Mouse (Mus musculus): ENCODE measurements around the gene Kdm6b. TPM values are rescaled to one million over a fixed set of nuclear protein-coding genes. Genes with fewer than 3 reads are reported as not detected.
"Not testable (repeated sequence)": the region's sequence is repeated elsewhere in the genome, so short reads cannot be mapped to it uniquely, and the experiment has no call there.

Kdm6b gene
- polyA plus RNA-seq, 1 experiment from 2014 or later, result 51.6 TPM

DNA sequence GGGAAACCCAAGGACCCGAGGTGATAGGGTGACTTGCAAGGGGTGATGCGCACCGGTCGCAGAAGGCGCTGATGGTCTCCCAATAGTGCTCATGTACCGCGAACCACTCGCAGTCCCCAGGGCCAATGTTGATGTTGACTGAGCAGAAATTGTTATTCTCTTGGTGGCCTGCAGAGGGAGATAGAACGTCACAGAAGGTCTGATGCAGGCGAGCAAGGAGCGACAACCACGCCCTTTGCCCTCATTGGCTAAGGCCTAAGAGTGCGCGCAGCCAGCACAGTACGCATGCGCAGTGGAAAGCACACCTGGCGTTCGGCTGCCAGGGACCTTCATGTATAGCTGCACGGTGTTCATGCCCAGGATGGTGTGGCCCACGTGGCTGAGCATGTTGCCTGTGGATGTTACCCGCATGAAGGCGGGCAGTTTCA lies 12.3 kb downstream of the Kdm6b start:
- WGBS, result 19% methylated on average over 22 of the region's 22 CpGs
- Histone ChIP-seq H3K9ac (peak overlapping the region; percentile 27; the same call in 1 of the 2 replicates), H3K27me3 (peaks cover 26% of the 10 kb centered on the region), H3K4me1 (peaks cover 32% of the 10 kb centered on the region), H3K9me3 (replicated peaks) (no peaks in the 10 kb centered on the region), H3K4me3 (no peak overlapping the region), H3K27ac (no peak overlapping the region), H3K4me2 (replicated peaks) (no peak overlapping the region; the same call in 1 of the 2 replicates), H3K36me3 (peaks cover 70% of the 10 kb centered on the region)
- ATAC-seq (ENCODE audit: low FRiP score), result peak; percentile 49

DNA sequence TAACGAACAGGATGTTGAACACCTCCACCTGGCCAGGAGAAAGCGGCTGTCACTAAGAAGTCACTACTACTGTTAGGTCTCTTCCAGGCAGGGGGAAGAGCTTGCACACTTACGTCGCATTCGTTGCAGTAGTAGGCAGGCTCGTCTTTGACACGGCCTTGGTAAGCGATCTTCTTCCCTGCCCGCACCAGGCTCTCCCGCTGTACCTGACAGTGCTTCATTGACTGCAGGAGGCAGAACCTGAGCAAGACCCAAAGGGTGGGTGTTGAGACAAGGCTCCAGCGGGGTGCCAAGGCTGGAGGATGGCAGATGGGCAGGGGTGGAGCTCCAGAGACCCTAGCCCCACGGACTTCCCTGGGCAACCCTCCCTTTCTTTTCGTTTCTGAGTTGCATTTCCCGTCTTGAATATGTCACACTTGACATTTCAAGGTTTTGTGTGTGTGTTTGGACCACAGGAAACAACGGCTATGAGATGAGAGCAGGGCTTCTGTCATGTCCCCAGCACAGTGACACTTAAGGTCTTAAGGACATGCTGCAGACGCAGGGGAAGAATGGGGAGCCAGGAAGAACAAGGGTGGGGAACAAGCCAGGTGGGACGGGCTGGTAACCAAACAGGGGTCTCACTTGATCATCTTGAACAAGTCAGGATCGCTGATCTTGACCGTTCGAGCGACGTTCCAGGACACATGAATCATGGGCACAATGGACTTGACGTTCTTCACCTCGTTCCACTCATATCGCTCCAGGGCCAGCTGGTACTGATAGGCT lies 13.2 kb downstream of the Kdm6b start:
- peak overlapping the region; percentile 38; the same call in 1 of the 2 replicates for H3K9ac ChIP-seq
- 73% methylated on average over 25 of the region's 25 CpGs for WGBS
- no peak for ATAC-seq (ENCODE audit: low FRiP score)
- H3K9me3 ChIP-seq (replicated peaks), result no peaks in the 10 kb centered on the region
- H3K4me2 ChIP-seq (replicated peaks), result 0 out of 2 replicates have a peak overlapping the region, but pooled peaks have one; percentile 15
- no peak overlapping the region for H3K27ac ChIP-seq
- peaks cover 33% of the 10 kb centered on the region for H3K4me1 ChIP-seq
- peaks cover 26% of the 10 kb centered on the region for H3K27me3 ChIP-seq
- H3K36me3 ChIP-seq, result peaks cover 61% of the 10 kb centered on the region
- no peak overlapping the region for H3K4me3 ChIP-seq

DNA sequence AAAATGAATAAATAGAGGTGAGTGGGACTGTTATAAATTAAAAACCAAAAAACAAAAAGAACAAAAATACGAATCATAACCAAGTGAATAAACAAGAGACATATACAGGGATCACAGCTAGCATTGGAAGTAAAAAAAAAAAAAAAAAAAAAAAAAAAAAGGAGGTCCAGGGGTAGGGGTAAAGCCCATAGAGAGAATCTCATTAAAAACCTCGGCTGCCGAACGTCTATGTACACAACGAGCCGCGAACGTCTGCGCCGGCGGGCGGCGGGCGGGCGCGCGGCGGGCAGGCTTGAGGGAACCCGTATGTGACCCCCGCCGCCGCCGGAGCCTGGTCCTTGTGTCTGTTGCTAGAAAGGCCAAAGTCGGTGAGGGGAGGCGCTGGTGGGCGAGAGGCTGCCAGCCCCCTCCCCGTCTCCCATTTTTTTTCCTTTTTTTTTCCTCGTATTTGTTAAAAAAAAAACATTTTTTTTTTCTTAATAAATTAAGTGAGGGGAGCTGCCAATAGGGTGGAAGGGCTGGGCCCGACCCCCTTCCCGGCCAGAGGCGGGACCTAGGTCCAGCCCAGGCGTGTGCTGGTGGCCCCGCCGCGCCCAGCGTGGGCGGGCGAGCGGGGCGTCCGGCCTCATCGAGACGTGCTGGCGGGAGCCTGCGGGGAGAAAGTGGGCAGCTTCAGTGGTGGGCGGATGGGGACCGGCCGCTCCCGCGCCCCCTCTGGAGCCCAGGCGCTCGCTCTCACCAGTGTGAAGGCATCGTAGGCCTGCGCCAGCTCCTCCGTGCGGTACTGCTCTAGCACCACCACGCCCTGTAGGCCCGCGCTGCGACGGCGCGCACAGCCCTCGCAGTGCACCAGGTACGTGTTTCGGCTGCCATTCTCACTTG lies 14.0 kb downstream of the Kdm6b start:
- H3K27ac ChIP-seq, result no peak overlapping the region
- H3K4me2 ChIP-seq (replicated peaks), result 0 out of 2 replicates have a peak overlapping the region, but pooled peaks have one; percentile 15
- H3K27me3 ChIP-seq, result peaks cover 26% of the 10 kb centered on the region
- peaks cover 34% of the 10 kb centered on the region for H3K4me1 ChIP-seq
- no peak for ATAC-seq (ENCODE audit: low FRiP score)
- WGBS, result 16% methylated on average over 66 of the region's 66 CpGs
- H3K9ac ChIP-seq, result peak overlapping the region; percentile 38
- H3K4me3 ChIP-seq, result no peak overlapping the region
- H3K9me3 ChIP-seq (replicated peaks), result no peaks in the 10 kb centered on the region
- H3K36me3 ChIP-seq, result peaks cover 53% of the 10 kb centered on the region

DNA sequence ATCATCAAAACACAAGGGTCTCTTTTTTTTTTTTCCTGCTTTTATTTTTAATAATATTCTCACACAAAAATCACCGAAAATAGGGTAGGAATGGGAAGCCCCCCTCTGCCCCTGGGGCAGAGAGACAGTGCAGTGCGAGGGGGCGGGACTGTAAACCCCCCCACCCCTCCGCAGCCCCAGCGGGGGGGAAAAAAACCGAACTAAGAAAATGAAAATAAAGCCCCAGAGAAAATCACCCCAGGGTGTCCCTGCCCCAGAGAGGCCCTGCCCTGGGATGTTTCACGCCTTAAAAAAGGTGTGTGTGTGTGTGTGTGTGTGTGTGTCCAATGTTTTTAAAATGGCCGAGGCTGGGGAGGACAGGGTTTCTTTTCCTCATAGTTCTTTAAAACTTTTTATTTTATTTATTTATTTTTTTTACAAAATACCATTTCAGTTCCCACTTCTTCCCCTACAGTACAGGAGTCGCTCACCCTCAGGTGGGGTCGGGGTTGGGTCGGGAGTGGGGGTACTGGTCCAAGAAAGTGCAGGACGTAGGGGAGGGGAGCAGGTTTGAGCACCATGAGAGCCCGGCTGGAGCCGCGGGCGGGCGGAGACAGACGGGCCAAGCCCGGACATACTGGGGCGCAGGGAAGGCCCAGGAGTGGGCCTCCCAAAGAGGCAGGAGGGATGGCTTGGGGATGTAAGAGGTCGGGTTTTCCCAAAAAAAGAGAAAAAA lies 14.8 kb downstream of the Kdm6b start:
- WGBS, result 16% methylated on average over 21 of the region's 21 CpGs
- Histone ChIP-seq H3K27me3 (peaks cover 26% of the 10 kb centered on the region), H3K9me3 (replicated peaks) (no peaks in the 10 kb centered on the region), H3K27ac (no peak overlapping the region), H3K4me2 (replicated peaks) (peak overlapping the region; percentile 62), H3K9ac (peak overlapping the region; percentile 47; the same call in 1 of the 2 replicates), H3K4me3 (peak overlapping the region; percentile 6; the same call in 1 of the 2 replicates), H3K4me1 (peaks cover 37% of the 10 kb centered on the region), H3K36me3 (peaks cover 45% of the 10 kb centered on the region)
- no peak for ATAC-seq (ENCODE audit: low FRiP score)

DNA sequence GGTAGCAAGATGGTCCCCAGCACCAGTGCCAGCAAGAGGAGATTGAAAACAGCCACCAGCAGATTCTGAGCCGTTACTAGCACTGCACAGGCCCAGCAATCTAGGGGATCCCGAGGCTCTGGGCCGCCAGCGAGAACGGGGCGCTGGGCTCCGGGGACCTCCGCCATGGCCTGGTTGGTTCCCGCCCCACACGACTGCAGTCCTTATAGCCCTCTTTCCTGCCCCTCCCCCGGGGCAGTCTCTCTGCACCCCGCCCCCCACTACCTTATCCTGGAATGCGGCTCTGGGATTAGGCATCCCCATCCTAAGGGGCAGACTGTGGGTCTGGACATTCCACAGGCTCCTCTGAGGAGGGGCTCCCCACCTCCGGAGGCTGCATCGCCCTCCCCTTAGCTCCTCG lies 15.4 kb downstream of the Kdm6b start, which contains the start of gene Tmem88:
Gene Tmem88, minus strand, starts transcription at position 176 of the 400 bp plus-strand sequence.
- Histone ChIP-seq H3K4me1 (peaks cover 37% of the 10 kb centered on the region), H3K36me3 (peaks cover 39% of the 10 kb centered on the region), H3K4me3 (peak within 1 kb of the TSS; percentile 6), H3K9me3 (replicated peaks) (no peaks in the 10 kb centered on the region), H3K27me3 (peaks cover 26% of the 10 kb centered on the region), H3K4me2 (replicated peaks) (peak within 1 kb of the TSS; percentile 62), H3K9ac (peak within 1 kb of the TSS; percentile 47), H3K27ac (peak within 1 kb of the TSS; percentile 24; the same call in 1 of the 2 replicates)
- ATAC-seq (ENCODE audit: low FRiP score), result no peak
- WGBS, result 4% methylated on average over 16 of the region's 16 CpGs

DNA sequence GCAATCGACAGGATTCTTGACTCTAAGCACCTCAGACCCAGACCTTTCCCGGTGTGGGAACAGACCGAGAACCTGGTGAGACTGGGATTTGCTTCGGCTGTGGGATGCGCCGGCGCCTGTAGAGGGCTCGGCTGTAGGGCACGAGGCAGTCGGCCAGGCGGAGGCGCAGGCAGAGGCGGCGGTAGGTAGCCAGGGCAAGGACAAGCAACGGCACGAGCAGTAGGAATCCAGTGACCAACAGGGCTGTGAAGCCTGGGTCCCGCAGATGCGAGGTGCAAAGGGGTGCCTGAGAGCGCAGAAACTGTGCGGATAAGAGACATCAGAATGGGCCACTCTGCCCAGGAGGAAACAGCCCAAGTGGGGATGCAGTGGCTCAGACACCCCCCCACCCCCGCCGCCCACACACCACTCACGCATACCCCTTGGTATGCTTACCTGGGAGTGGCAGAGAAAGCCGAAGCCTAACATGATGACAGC lies 15.9 kb downstream of the Kdm6b start:
- Histone ChIP-seq H3K4me3 (peak overlapping the region; percentile 6), H3K9ac (peak overlapping the region; percentile 47; the same call in 1 of the 2 replicates), H3K27ac (peak overlapping the region; percentile 24; the same call in 1 of the 2 replicates), H3K4me1 (peaks cover 37% of the 10 kb centered on the region), H3K36me3 (peaks cover 34% of the 10 kb centered on the region), H3K27me3 (peaks cover 26% of the 10 kb centered on the region), H3K9me3 (replicated peaks) (no peaks in the 10 kb centered on the region), H3K4me2 (replicated peaks) (peak overlapping the region; percentile 62)
- ATAC-seq (ENCODE audit: low FRiP score), result no peak
- 10% methylated on average over 24 of the region's 24 CpGs for WGBS

DNA sequence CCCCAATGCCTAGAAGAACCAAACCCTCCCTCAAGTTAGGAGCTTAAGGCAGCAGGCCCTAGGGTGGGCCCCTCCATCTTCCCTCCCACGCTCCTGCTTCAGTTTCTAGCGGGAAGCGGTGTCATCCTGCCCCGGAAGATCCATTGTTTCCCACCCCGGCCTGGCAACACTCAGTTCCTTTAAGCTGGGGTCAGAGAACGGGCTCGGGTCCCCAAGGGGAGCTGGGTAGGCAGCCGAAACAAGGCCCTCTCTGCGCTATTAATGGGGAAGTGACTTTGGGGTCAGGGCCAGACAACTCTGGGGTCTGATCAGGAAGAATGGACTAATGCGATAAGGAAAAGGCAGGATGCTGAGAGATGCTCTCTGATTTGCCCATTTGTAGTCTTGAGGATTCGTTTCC lies 16.7 kb downstream of the Kdm6b start:
- Histone ChIP-seq H3K4me3 (peak overlapping the region; percentile 65), H3K9ac (peak overlapping the region; percentile 73; the same call in 1 of the 2 replicates), H3K27me3 (peaks cover 26% of the 10 kb centered on the region), H3K9me3 (replicated peaks) (no peaks in the 10 kb centered on the region), H3K36me3 (peaks cover 32% of the 10 kb centered on the region), H3K27ac (0 out of 2 replicates have a peak overlapping the region, but pooled peaks have one; percentile 12), H3K4me1 (peaks cover 37% of the 10 kb centered on the region), H3K4me2 (replicated peaks) (peak overlapping the region; percentile 62)
- no peak for ATAC-seq (ENCODE audit: low FRiP score)
- 28% methylated on average over 11 of the region's 11 CpGs for WGBS

DNA sequence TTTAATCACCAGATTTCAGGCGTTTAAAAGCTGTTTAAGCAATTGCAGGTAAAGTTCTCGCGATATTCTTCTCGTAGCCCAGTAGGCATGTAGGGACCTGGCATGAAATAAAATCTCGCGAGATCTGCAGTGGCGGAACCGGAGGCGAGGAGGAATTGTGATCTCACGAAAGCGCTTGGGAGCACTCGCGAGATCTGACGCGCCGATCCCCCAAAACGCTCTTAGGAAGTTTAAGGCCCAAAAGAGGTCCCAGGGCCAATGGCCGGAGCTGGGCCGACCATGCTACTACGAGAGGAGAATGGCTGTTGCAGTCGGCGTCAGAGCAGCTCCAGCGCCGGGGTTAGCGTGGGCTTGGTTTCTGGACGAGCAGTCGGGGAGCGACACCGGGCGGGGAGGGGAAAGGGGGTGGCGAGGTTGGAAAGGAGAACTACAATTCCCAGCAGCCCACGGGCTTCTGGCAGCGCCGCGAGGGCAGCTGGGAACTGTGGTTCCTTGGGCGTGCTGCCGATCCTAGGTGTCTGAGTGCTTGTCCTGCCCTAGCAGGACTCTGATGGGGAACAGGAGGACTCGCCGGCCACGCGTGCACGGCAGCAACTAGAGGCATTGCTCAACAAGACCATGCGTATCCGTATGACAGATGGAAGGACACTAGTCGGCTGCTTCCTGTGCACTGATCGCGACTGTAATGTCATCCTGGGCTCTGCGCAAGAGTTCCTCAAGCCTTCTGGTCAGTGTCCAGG lies 17.7 kb downstream of the Kdm6b start:
- under 1% methylated on average over 48 of the region's 48 CpGs for whole genome bisulfite sequencing
- Histone ChIP-seq H3K4me2 (replicated peaks) (peak overlapping the region; percentile 62), H3K36me3 (peaks cover 22% of the 10 kb centered on the region), H3K4me1 (peaks cover 34% of the 10 kb centered on the region), H3K27me3 (peaks cover 23% of the 10 kb centered on the region), H3K27ac (peak overlapping the region; percentile 96), H3K4me3 (peak overlapping the region; percentile 65), H3K9me3 (replicated peaks) (no peaks in the 10 kb centered on the region), H3K9ac (peak overlapping the region; percentile 73)
- ATAC-seq (ENCODE audit: low FRiP score), result peak; percentile 86

DNA sequence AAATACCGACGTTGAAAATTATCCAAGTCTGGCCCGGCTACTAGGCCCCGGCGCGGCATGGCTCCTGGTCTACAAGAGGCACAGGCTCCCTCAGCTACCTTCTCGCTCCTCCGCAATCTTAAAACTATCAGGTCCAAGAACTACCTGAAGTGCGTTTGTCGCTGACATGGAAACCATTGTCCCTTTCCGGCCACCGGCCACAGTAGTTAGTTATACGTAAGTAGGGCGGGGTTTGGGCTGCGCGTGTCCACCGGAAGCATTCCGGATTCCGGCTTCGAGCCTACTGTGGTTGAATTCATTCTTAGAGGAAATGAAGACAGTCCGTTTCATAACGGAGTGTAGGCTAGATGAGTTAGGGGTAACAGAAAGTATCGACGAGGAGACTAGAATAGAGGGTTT lies 18.2 kb downstream of the Kdm6b start, which contains the start of the genes Naa38 and Cyb5d1:
Gene Naa38, plus strand, starts transcription at position 253 of the 399 bp plus-strand sequence.
Gene Cyb5d1, minus strand, starts transcription at position 397 of the 399 bp plus-strand sequence.
- peaks cover 16% of the 10 kb centered on the region for H3K36me3 ChIP-seq
- H3K4me1 ChIP-seq, result peaks cover 35% of the 10 kb centered on the region
- H3K27ac ChIP-seq, result peak within 1 kb of the TSS; percentile 96
- H3K27me3 ChIP-seq, result peaks cover 17% of the 10 kb centered on the region
- ATAC-seq (ENCODE audit: low FRiP score), result peak; percentile 80
- not testable (repeated sequence) for H3K9me3 ChIP-seq (replicated peaks)
- H3K9ac ChIP-seq, result peak within 1 kb of the TSS; percentile 73
- peak within 1 kb of the TSS; percentile 65 for H3K4me3 ChIP-seq
- peak within 1 kb of the TSS; percentile 62 for H3K4me2 ChIP-seq (replicated peaks)
- 3% methylated on average over 24 of the region's 24 CpGs for whole genome bisulfite sequencing

DNA sequence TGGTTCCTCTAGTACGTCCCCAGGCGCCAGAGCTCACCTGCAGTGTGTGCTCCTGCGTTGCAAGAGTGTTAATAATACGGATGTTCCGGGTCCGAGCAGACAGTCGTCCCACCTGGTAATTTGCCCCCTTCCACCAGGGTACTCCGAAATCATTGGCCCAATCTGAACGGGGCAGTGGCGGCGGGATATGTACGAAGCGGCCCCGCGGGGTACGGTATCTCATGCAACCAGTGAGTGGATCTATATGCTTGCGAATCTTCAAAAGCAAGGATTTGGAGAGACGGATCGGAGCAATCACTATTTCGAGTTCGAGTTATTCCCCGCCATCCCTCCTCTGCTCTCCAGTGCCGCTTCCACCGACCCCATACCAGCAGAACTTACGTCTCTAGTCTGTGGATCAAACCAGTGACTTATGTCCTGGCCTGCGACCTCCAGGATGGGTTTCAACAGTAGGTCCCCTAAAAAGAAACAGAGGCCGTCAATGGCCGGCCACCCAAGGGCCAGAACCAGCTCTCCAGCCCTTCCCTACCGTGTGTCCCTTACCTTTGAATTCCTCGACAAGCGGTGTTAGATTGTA lies 18.8 kb downstream of the Kdm6b start:
- H3K36me3 ChIP-seq, result peaks cover 11% of the 10 kb centered on the region
- not testable (repeated sequence) for H3K9me3 ChIP-seq (replicated peaks); ATAC-seq (ENCODE audit: low FRiP score)
- 2% methylated on average over 31 of the region's 31 CpGs for WGBS
- H3K4me1 ChIP-seq, result peaks cover 31% of the 10 kb centered on the region
- H3K27ac ChIP-seq, result peak overlapping the region; percentile 96; the same call in 1 of the 2 replicates
- H3K4me3 ChIP-seq, result peak overlapping the region; percentile 65
- peaks cover 12% of the 10 kb centered on the region for H3K27me3 ChIP-seq
- H3K9ac ChIP-seq, result peak overlapping the region; percentile 73
- peak overlapping the region; percentile 62 for H3K4me2 ChIP-seq (replicated peaks)

Data from hindbrain, embryonic 12.5 days (tissue).